Mouse (Mus musculus): ENCODE measurements around the gene Nccrp1.

DNA sequence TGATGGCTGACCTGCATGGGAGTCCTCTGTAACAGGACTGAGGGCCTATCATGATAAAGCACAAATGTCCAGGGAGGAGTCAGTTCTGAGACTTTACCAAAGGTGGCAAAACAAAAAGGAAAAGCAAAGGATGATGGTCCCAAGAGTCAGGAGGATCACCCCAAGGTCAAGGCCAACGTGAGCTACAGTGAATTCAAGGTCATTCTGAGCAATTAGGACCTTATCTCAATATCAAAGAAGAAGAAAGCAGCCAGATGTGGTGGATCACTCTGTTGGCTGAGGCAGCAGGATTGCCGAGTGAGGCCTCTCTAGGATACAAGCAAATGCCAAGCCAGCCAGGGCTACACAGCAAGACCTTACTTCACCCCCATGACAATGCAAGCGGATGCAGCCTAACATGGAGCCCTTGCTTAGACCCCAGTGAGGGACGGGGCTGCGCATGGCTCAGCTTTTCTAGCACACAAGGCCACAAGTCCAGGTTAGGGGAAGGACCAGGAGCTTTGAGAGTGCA is 31.5 kb upstream of the Nccrp1 start:
- TF ChIP-seq CTCF (IDR thresholded peaks at IDR 0.05; ENCODE audit: extremely low read depth, insufficient read depth, low read length) (no peak), POLR2A (IDR thresholded peaks at IDR 0.05; ENCODE audit: extremely low read depth, insufficient read depth, low read length) (no peak)

Data from cortical plate, adult 2 months (tissue).